Mouse (Mus musculus) adrenal gland, postnatal 36 days (tissue): ENCODE results near the gene Sat2. TPM values are rescaled to one million over a fixed set of nuclear protein-coding genes. Genes with fewer than 3 reads are reported as not detected.
A peak's percentile ranks its signal among the peaks of the same experiment; 100 is the strongest.

Experiments used
- DNase-seq, 2 experiments: peaks; one replicate each; pipeline ENCODE4 v3.0.0; 2021; ENCODE audit warnings: mixed read lengths in 1 of 2
- microRNA-seq: library from miRNA; unstranded; fragments of <30 nt; microRNA quantifications from one replicate; pipeline ENCODE4 v1.2.0, GENCODE M21; 2021
- total RNA-seq, 2 experiments: library from RNA; stranded (reverse); gene quantifications; 2 replicates each; pipeline ENCODE4 v1.2.3; 2021

Sat2 gene
- total RNA-seq, 2 experiments from 2014 or later = 5.7 to 11.3 TPM

GRCm38 (mm10) chr11:69671726-69672124, 49.9 kb downstream of the Sat2 start:
- peak in 1 of 2 experiments; percentile 40 for DNase-seq

DNA sequence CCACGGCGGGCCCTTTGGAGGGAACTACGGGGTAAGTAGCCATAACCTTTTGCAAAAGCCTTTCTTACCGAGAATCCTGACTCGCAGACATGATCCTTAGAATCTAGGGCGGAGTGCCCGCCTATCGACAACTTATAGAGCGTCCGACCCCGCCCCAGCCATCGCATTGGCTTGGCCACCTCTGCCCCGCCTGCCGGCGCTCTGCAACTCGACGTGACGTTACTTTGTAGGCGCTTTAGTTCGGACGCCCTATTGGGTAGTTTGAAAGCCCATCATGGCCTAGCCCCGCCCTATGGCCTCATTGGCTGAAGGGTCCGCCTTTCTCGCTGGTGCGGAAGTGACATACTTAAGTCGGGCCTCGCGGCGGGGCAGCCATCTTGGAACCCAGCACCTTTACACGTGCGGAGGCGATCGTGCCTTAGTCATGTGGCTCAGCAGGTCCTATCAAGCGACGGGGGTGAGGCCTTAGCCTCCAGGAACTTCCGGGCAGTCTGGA, 50.4 kb downstream of the Sat2 start, which contains the start of gene Eif4a1:
TSS of gene Eif4a1 (minus strand) at position 213 of the 496 bp plus-strand sequence.
- DNase-seq = peak; percentile 99 to 100

Small RNAs within 50 kb of the gene (microRNA-seq; reads per million reads assigned to microRNA genes)
- gene Mir1934 (5.5 reads per million, percentile 15 among the genes with 10 or more reads in this experiment), gene Mir467f (not detected)

Other genes starting within 250 kb of the Sat2 start
- 100 to 1,000 TPM; 132 to 158 TPM for gene Naa38, start 226.5 kb upstream of the Sat2 start, total RNA-seq
- gene Cyb5d1, start 226.4 kb upstream of the Sat2 start, total RNA-seq = 10 to 100 TPM; 49.0 to 50.9 TPM
- 10 to 100 TPM; 13.4 to 17.8 TPM for gene Tmem88, start 223.8 kb upstream of the Sat2 start, total RNA-seq
- gene Kdm6b, start 208.3 kb upstream of the Sat2 start, total RNA-seq = 10 to 100 TPM; 31.8 to 48.0 TPM
- under 1 TPM; 0.10 to 0.30 TPM for gene Dnah2, start 72.9 kb upstream of the Sat2 start, total RNA-seq
- gene Efnb3, start 61.8 kb upstream of the Sat2 start, total RNA-seq = 1 to 10 TPM in 1 of 2 experiments, under 1 TPM in 1; 0.66 to 1.1 TPM
- 1 to 10 TPM; 9.2 to 9.7 TPM for gene Wrap53, start 41.8 kb upstream of the Sat2 start, total RNA-seq
- 10 to 100 TPM; 63.3 to 64.7 TPM for gene Trp53, start 41.7 kb upstream of the Sat2 start, total RNA-seq
- gene Atp1b2, start 16.1 kb upstream of the Sat2 start, total RNA-seq = 10 to 100 TPM; 28.5 to 45.4 TPM
- gene Shbg, start 4.1 kb upstream of the Sat2 start, total RNA-seq = not detected
- 10 to 100 TPM; 80.5 to 88.4 TPM for gene Fxr2, start 11.0 kb downstream of the Sat2 start, total RNA-seq
- gene Sox15, start 33.3 kb downstream of the Sat2 start, total RNA-seq = not detected
- gene Mpdu1, start 40.6 kb downstream of the Sat2 start, total RNA-seq = 100 to 1,000 TPM in 1 of 2 experiments, 10 to 100 TPM in 1; 91.4 to 126 TPM
- 10 to 100 TPM; 20.1 to 28.6 TPM for gene Cd68, start 44.1 kb downstream of the Sat2 start, total RNA-seq
- 100 to 1,000 TPM; 678 to 712 TPM for gene Eif4a1, start 50.4 kb downstream of the Sat2 start, total RNA-seq
- gene Senp3, start 60.1 kb downstream of the Sat2 start, total RNA-seq = 10 to 100 TPM; 70.6 to 80.4 TPM
- 1 to 10 TPM; 1.7 to 2.5 TPM for gene Tnfsf13, start 63.8 kb downstream of the Sat2 start, total RNA-seq
- gene Tnfsf12, start 73.8 kb downstream of the Sat2 start, total RNA-seq = 10 to 100 TPM; 21.5 to 22.9 TPM
- gene Tnfsfm13, start 74.1 kb downstream of the Sat2 start, total RNA-seq = 1 to 10 TPM; 4.0 to 4.9 TPM
- gene Polr2a, start 136.6 kb downstream of the Sat2 start, total RNA-seq = 10 to 100 TPM; 86.4 to 90.3 TPM
- gene Slc35g3, start 139.9 kb downstream of the Sat2 start, total RNA-seq = not detected
- 10 to 100 TPM; 57.7 to 63.8 TPM for gene Zbtb4, start 143.9 kb downstream of the Sat2 start, total RNA-seq
- 1 to 10 TPM; 1.1 to 1.8 TPM for gene Chrnb1, start 173.9 kb downstream of the Sat2 start, total RNA-seq
- 1 to 10 TPM; 3.9 to 8.6 TPM for gene Fgf11, start 179.8 kb downstream of the Sat2 start, total RNA-seq
- under 1 TPM; 0.17 to 0.26 TPM for gene Tmem102, start 183.6 kb downstream of the Sat2 start, total RNA-seq
- not detected for gene Gm39566, start 193.3 kb downstream of the Sat2 start, total RNA-seq
- not detected for gene Spem2, start 196.4 kb downstream of the Sat2 start, total RNA-seq
- not detected for gene Spem1, start 200.2 kb downstream of the Sat2 start, total RNA-seq
- 10 to 100 TPM; 14.4 to 22.3 TPM for gene Nlgn2, start 215.8 kb downstream of the Sat2 start, total RNA-seq
- gene Tmem256, start 216.5 kb downstream of the Sat2 start, total RNA-seq = 100 to 1,000 TPM; 144 to 166 TPM
- 10 to 100 TPM; 49.3 to 50.4 TPM for gene Plscr3, start 224.4 kb downstream of the Sat2 start, total RNA-seq
- not detected for gene Tnk1, start 236.7 kb downstream of the Sat2 start, total RNA-seq